Mouse (Mus musculus) liver, embryonic 15.5 days (tissue): Measurements from ENCODE around the gene Irgc1. TPM values are rescaled to one million over a fixed set of nuclear protein-coding genes. Genes with fewer than 3 reads are reported as not detected.

Source experiments
- ATAC-seq: fragments of 200-750 bp; cut with Nextera tagmentation; 2 replicates; pipeline ENCODE4 v1.8.0; 2017; ENCODE audit warnings: moderate number of reproducible peaks, mild to moderate bottlenecking, moderate library complexity; ENCODE audit not compliant: insufficient read depth
- H3K27ac ChIP-seq: fragments of 300-500 bp; sonication (generic); replicated peaks from 2 replicates; pipeline ENCODE4 v1.5.1; 2015; ENCODE audit warnings: mild to moderate bottlenecking, inconsistent platforms
- H3K27me3 ChIP-seq: fragments of 300-500 bp; sonication (generic); 2 replicates; pipeline ENCODE4 v1.6.1; 2015; ENCODE audit warnings: mild to moderate bottlenecking, inconsistent platforms
- H3K36me3 ChIP-seq: fragments of 300-500 bp; sonication (generic); replicated peaks from 2 replicates; pipeline ENCODE4 v1.6.1; 2015; ENCODE audit warnings: moderate library complexity, mild to moderate bottlenecking, inconsistent platforms
- H3K4me1 ChIP-seq: fragments of 300-500 bp; sonication (generic); replicated peaks from 2 replicates; pipeline ENCODE4 v1.6.1; 2015; ENCODE audit warnings: inconsistent platforms
- H3K4me2 ChIP-seq: fragments of 300-500 bp; sonication (generic); 2 replicates; pipeline ENCODE4 v1.6.1; 2015; ENCODE audit warnings: moderate library complexity, mild to moderate bottlenecking, inconsistent platforms
- H3K4me3 ChIP-seq: fragments of 300-500 bp; sonication (generic); replicated peaks from 2 replicates; pipeline ENCODE4 v1.5.1; 2015; ENCODE audit warnings: mild to moderate bottlenecking, inconsistent platforms
- H3K9ac ChIP-seq: fragments of 300-500 bp; sonication (generic); 2 replicates; pipeline ENCODE4 v1.6.1; 2015; ENCODE audit warnings: moderate library complexity, mild to moderate bottlenecking, inconsistent platforms
- H3K9me3 ChIP-seq: fragments of 300-500 bp; sonication (generic); replicated peaks from 2 replicates; pipeline ENCODE4 v1.6.1; 2016; ENCODE audit warnings: inconsistent platforms
- WGBS: fragments of 180-500 bp; shearing (Covaris S2); methylation state at CpG from one replicate; pipeline ENCODE4 v1.1.7; 2015; ENCODE audit warnings: mixed read lengths; ENCODE audit not compliant: insufficient replicate concordance; 5-methylcytosine and 5-hydroxymethylcytosine counted together
- polyA plus RNA-seq: library from polyadenylated mRNA; unstranded; fragments of >200 nt; fragmentation: Nextera tagmentation; extraction: Ambion mirVana; gene quantifications from 2 replicates; pipeline ENCODE4 v1.2.1, GENCODE M21; 2015

Irgc1 gene
- polyA plus RNA-seq, 1 experiment from 2014 or later: 0.18 TPM

- H3K4me2 ChIP-seq: no peak overlapping the region
- peaks cover 18% of the 10 kb centered on the region for H3K27me3 ChIP-seq
- no peak for ATAC-seq
- WGBS: 59% methylated on average over 5 of the region's 5 CpGs
- H3K36me3 ChIP-seq: no peaks in the 10 kb centered on the region
- no peak overlapping the region for H3K9ac ChIP-seq
- H3K9me3 ChIP-seq: no peaks in the 10 kb centered on the region
- H3K4me3 ChIP-seq: no peak overlapping the region
- no peaks in the 10 kb centered on the region for H3K4me1 ChIP-seq
- no peak overlapping the region for H3K27ac ChIP-seq
Observed at GRCm38 (mm10) chr7:24435305-24435704, 16.8 kb downstream of the Irgc1 start.

- no peak overlapping the region for H3K9ac ChIP-seq
- WGBS: 59% methylated on average over 11 of the region's 11 CpGs
- no peaks in the 10 kb centered on the region for H3K4me1 ChIP-seq
- H3K36me3 ChIP-seq: no peaks in the 10 kb centered on the region
- H3K4me3 ChIP-seq: no peak overlapping the region
- no peaks in the 10 kb centered on the region for H3K9me3 ChIP-seq
- ATAC-seq: no peak
- no peak overlapping the region for H3K27ac ChIP-seq
- no peak overlapping the region for H3K4me2 ChIP-seq
- H3K27me3 ChIP-seq: peaks cover 18% of the 10 kb centered on the region
Observed at GRCm38 (mm10) chr7:24431713-24432112, 20.4 kb downstream of the Irgc1 start.

GRCm38 (mm10) chr7:24430551-24431345 lies 21.3 kb downstream of the Irgc1 start:
- H3K4me1 ChIP-seq: no peaks in the 10 kb centered on the region
- no peak overlapping the region for H3K27ac ChIP-seq
- H3K9ac ChIP-seq: no peak overlapping the region
- no peaks in the 10 kb centered on the region for H3K36me3 ChIP-seq
- no peak for ATAC-seq
- WGBS: 69% methylated on average over 15 of the region's 15 CpGs
- no peak overlapping the region for H3K4me2 ChIP-seq
- H3K27me3 ChIP-seq: peaks cover 18% of the 10 kb centered on the region
- H3K9me3 ChIP-seq: no peaks in the 10 kb centered on the region
- no peak overlapping the region for H3K4me3 ChIP-seq

- WGBS: 71% methylated on average over 16 of the region's 16 CpGs
- no peaks in the 10 kb centered on the region for H3K4me1 ChIP-seq
Observed at GRCm38 (mm10) chr7:24429413-24430112, 22.5 kb downstream of the Irgc1 start.

GRCm38 (mm10) chr7:24428725-24429124 lies 23.4 kb downstream of the Irgc1 start:
- H3K27me3 ChIP-seq: peaks cover 18% of the 10 kb centered on the region
- no peaks in the 10 kb centered on the region for H3K36me3 ChIP-seq
- no peaks in the 10 kb centered on the region for H3K4me1 ChIP-seq
- no peak overlapping the region for H3K4me2 ChIP-seq
- WGBS: 68% methylated on average over 5 of the region's 5 CpGs
- ATAC-seq: no peak
- no peak overlapping the region for H3K27ac ChIP-seq
- H3K4me3 ChIP-seq: no peak overlapping the region
- no peaks in the 10 kb centered on the region for H3K9me3 ChIP-seq
- no peak overlapping the region for H3K9ac ChIP-seq

More at GRCm38 (mm10) chr7:24429413-24430112, 22.5 kb downstream of the Irgc1 start:
- Histone ChIP-seq H3K27ac (no peak overlapping the region), H3K9me3 (no peaks in the 10 kb centered on the region), H3K9ac (no peak overlapping the region), H3K4me2 (no peak overlapping the region), H3K4me3 (no peak overlapping the region), H3K36me3 (no peaks in the 10 kb centered on the region), H3K27me3 (peaks cover 18% of the 10 kb centered on the region)
- no peak for ATAC-seq

- WGBS: 75% methylated on average over 8 of the region's 8 CpGs
Observed at GRCm38 (mm10) chr7:24427168-24427567, 24.9 kb downstream of the Irgc1 start.

GRCm38 (mm10) chr7:24425919-24426318 lies 26.2 kb downstream of the Irgc1 start:
- Histone ChIP-seq H3K4me3 (no peak overlapping the region), H3K27me3 (no peaks in the 10 kb centered on the region), H3K4me1 (no peaks in the 10 kb centered on the region), H3K27ac (no peak overlapping the region), H3K4me2 (no peak overlapping the region), H3K9me3 (no peaks in the 10 kb centered on the region), H3K36me3 (peaks cover 19% of the 10 kb centered on the region; the same call in 1 of the 2 replicates), H3K9ac (no peak overlapping the region)
- no peak for ATAC-seq
- 67% methylated on average over 9 of the region's 9 CpGs for WGBS

More at GRCm38 (mm10) chr7:24427168-24427567, 24.9 kb downstream of the Irgc1 start:
- H3K4me1 ChIP-seq: no peaks in the 10 kb centered on the region
- no peak for ATAC-seq
- H3K9me3 ChIP-seq: no peaks in the 10 kb centered on the region
- peaks cover 7% of the 10 kb centered on the region; the same call in 1 of the 2 replicates for H3K36me3 ChIP-seq
- no peak overlapping the region for H3K27ac ChIP-seq
- H3K4me3 ChIP-seq: no peak overlapping the region
- no peak overlapping the region for H3K9ac ChIP-seq
- H3K27me3 ChIP-seq: peaks cover 4% of the 10 kb centered on the region; the same call in 1 of the 2 replicates
- H3K4me2 ChIP-seq: no peak overlapping the region

- WGBS: 84% methylated on average over 12 of the region's 12 CpGs
- no peak overlapping the region for H3K27ac ChIP-seq
- H3K4me2 ChIP-seq: no peak overlapping the region
- ATAC-seq: no peak
- H3K9me3 ChIP-seq: no peaks in the 10 kb centered on the region
- H3K9ac ChIP-seq: no peak overlapping the region
- no peaks in the 10 kb centered on the region for H3K4me1 ChIP-seq
- no peak overlapping the region for H3K4me3 ChIP-seq
- H3K36me3 ChIP-seq: peaks cover 31% of the 10 kb centered on the region
- no peaks in the 10 kb centered on the region for H3K27me3 ChIP-seq
Observed at GRCm38 (mm10) chr7:24423956-24424732, 28.0 kb downstream of the Irgc1 start.

- Histone ChIP-seq H3K4me2 (no peak overlapping the region), H3K4me3 (no peak overlapping the region), H3K36me3 (peaks cover 31% of the 10 kb centered on the region), H3K9ac (no peak overlapping the region), H3K27ac (no peak overlapping the region), H3K27me3 (no peaks in the 10 kb centered on the region), H3K4me1 (no peaks in the 10 kb centered on the region), H3K9me3 (no peaks in the 10 kb centered on the region)
- 80% methylated on average over 15 of the region's 15 CpGs for WGBS
- no peak for ATAC-seq
Observed at GRCm38 (mm10) chr7:24423107-24423763, 28.9 kb downstream of the Irgc1 start.

- Histone ChIP-seq H3K4me1 (no peaks in the 10 kb centered on the region), H3K27me3 (no peaks in the 10 kb centered on the region), H3K36me3 (peaks cover 31% of the 10 kb centered on the region), H3K4me2 (no peak overlapping the region), H3K27ac (no peak overlapping the region), H3K9ac (no peak overlapping the region), H3K9me3 (no peaks in the 10 kb centered on the region), H3K4me3 (no peak overlapping the region)
- no peak for ATAC-seq
- 77% methylated on average over 8 of the region's 8 CpGs for WGBS
Observed at GRCm38 (mm10) chr7:24422251-24422650, 29.8 kb downstream of the Irgc1 start.
